Mouse (Mus musculus): ENCODE measurements around the gene Rrm2. TPM values are rescaled to one million over a fixed set of nuclear protein-coding genes. Genes with fewer than 3 reads are reported as not detected.

The Rrm2 gene
- total and polyA plus RNA-seq, 3 experiments: 88.2 to 158 (median 127) TPM

DNA sequence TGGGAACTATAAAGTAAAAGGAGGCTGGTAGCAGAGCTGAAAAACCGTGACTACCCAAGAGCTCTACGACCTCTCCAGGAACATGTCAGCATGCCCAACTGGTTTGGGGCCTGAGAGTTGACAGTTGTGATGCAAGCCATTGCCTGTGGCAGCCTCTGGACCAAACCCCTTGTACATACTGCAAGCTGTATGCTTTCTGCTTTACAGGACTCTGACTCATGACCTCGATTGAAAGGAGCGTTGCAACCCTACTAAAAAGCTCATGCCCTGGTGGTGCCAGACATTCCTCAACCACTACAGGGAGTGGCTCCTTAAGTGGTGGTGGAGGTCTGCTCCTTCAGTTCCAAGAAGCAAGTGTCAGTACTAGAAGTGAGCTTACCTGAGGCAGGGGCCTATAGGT lies 15.8 kb downstream of the Rrm2 start:
- Histone ChIP-seq H3K27me3 (ENCODE audit: control insufficient read depth in 1 of 2, insufficient read depth in 2 of 2, low read length in 2 of 2) (no peaks in the 10 kb centered on the region), H3K9ac (ENCODE audit: control insufficient read depth, low read depth, low read length, poor library complexity, severe bottlenecking) (no peak overlapping the region), H3K79me2 (ENCODE audit: control insufficient read depth, insufficient read depth, low read length, poor library complexity) (no peaks in the 10 kb centered on the region), H3K36me3 (ENCODE audit: control insufficient read depth in 1 of 2, insufficient read depth in 2 of 2, low read length in 2 of 2) (no peaks in the 10 kb centered on the region), H3K27ac (ENCODE audit: control insufficient read depth, low read depth, low read length) (no peak overlapping the region), H3K4me3 (ENCODE audit: control insufficient read depth in 1 of 2, insufficient read depth in 1 of 2, low read depth in 2 of 2, low read length in 2 of 2) (no peak overlapping the region), H3K4me1 (ENCODE audit: control insufficient read depth in 1 of 2, insufficient read depth in 2 of 2, low read length in 2 of 2) (no peaks in the 10 kb centered on the region), H3K9me3 (replicated peaks; ENCODE audit: insufficient read depth, low read length) (no peaks in the 10 kb centered on the region)
- TF ChIP-seq CHD2 (IDR thresholded peaks at IDR 0.05; ENCODE audit: low read length) (no peak), MYB (IDR thresholded peaks at IDR 0.05; ENCODE audit: low read depth, low read length) (no peak), ELF1 (IDR thresholded peaks at IDR 0.05; ENCODE audit: low read depth, low read length) (no peak)
- DNase-seq (ENCODE audit: low read depth, low spot score): no peak

DNA sequence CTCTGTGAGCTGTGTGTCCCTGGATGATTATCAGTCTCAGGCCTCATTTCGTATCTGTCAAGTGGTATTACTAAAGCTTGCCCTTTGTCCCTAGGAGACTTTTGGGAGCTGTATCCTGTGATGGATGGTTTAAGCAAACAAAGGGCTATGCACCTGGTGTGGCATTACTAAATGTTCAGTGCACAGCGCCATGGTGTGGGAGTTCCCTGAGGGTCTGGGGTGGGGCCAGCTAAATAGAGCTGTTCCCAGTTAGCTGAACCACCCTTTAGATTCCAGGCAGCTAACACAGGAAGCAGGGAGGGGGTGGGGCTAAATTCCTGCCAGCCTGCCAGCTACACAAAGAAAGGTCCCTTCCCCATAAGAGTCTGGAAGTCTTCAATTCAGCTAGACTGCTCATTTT lies 16.3 kb downstream of the Rrm2 start:
- no peaks in the 10 kb centered on the region for H3K9me3 ChIP-seq (replicated peaks; ENCODE audit: insufficient read depth, low read length)
- no peak for DNase-seq (ENCODE audit: low read depth, low spot score)
- no peaks in the 10 kb centered on the region for H3K27me3 ChIP-seq (ENCODE audit: control insufficient read depth in 1 of 2, insufficient read depth in 2 of 2, low read length in 2 of 2)
- H3K36me3 ChIP-seq (ENCODE audit: control insufficient read depth in 1 of 2, insufficient read depth in 2 of 2, low read length in 2 of 2): no peaks in the 10 kb centered on the region
- no peak overlapping the region for H3K27ac ChIP-seq (ENCODE audit: control insufficient read depth, low read depth, low read length)
- H3K9ac ChIP-seq (ENCODE audit: control insufficient read depth, low read depth, low read length, poor library complexity, severe bottlenecking): no peak overlapping the region
- no peaks in the 10 kb centered on the region for H3K4me1 ChIP-seq (ENCODE audit: control insufficient read depth in 1 of 2, insufficient read depth in 2 of 2, low read length in 2 of 2)
- TF ChIP-seq JUND (IDR thresholded peaks at IDR 0.05; ENCODE audit: low read depth, low read length) (no peak), UBTF (IDR thresholded peaks at IDR 0.05; ENCODE audit: borderline replicate concordance, insufficient read depth, low read depth, low read length) (no peak), EP300 (IDR thresholded peaks at IDR 0.05; ENCODE audit: low read depth in 1 of 2, low read length in 2 of 2) (no peak), TCF12 (IDR thresholded peaks at IDR 0.05; ENCODE audit: low read depth, low read length) (no peak), POLR2AphosphoS2 (IDR thresholded peaks at IDR 0.05; ENCODE audit: low read length) (no peak), MYC (IDR thresholded peaks at IDR 0.05; ENCODE audit: low read depth, low read length) (no peak), CTCF (IDR thresholded peaks at IDR 0.05 in 2 of 3, conservative IDR thresholded peaks at IDR 0.05 in 1 of 3; ENCODE audit: control insufficient read depth in 1 of 3, insufficient read depth in 1 of 3, low read depth in 2 of 3, low read length in 3 of 3, poor library complexity in 1 of 3, severe bottlenecking in 1 of 3) (no peak), MYB (IDR thresholded peaks at IDR 0.05; ENCODE audit: low read depth, low read length) (no peak), NRF1 (IDR thresholded peaks at IDR 0.05; ENCODE audit: insufficient read depth, low read depth, low read length, poor library complexity, severe bottlenecking) (no peak), ELF1 (IDR thresholded peaks at IDR 0.05; ENCODE audit: low read depth, low read length) (no peak), BHLHE40 (IDR thresholded peaks at IDR 0.05; ENCODE audit: borderline replicate concordance, low read depth, low read length) (no peak), TBP (IDR thresholded peaks at IDR 0.05; ENCODE audit: low read depth, low read length) (no peak), USF1 (IDR thresholded peaks at IDR 0.05; ENCODE audit: low read depth, low read length) (no peak), GABPA (IDR thresholded peaks at IDR 0.05; ENCODE audit: low read depth, low read length) (no peak), GATA1 (IDR thresholded peaks at IDR 0.05; ENCODE audit: low read depth, low read length) (no peak), MXI1 (IDR thresholded peaks at IDR 0.05; ENCODE audit: low read depth, low read length) (no peak), MAZ (IDR thresholded peaks at IDR 0.05; ENCODE audit: low read depth, low read length) (no peak), CHD1 (IDR thresholded peaks at IDR 0.05; ENCODE audit: low read depth, low read length) (no peak), ZMIZ1 (IDR thresholded peaks at IDR 0.05; ENCODE audit: low read depth, low read length) (no peak), MAX (IDR thresholded peaks at IDR 0.05; ENCODE audit: low read length) (no peak)
- H3K79me2 ChIP-seq (ENCODE audit: control insufficient read depth, insufficient read depth, low read length, poor library complexity): no peaks in the 10 kb centered on the region
- H3K4me3 ChIP-seq (ENCODE audit: control insufficient read depth in 1 of 2, insufficient read depth in 1 of 2, low read depth in 2 of 2, low read length in 2 of 2): no peak overlapping the region
